Mouse (Mus musculus) left cerebral cortex, adult 9 months (tissue): ENCODE data around the gene Rp9.
A peak's percentile ranks its signal among the peaks of the same experiment; 100 is the strongest.
"Not testable (repeated sequence)": the region's sequence is repeated elsewhere in the genome, so short reads cannot be mapped to it uniquely, and the experiment has no call there.

Experiments used
- DNase-seq, 2 experiments: peaks; one replicate each; pipeline ENCODE4 v3.0.0; 2022; ENCODE audit warnings: low spot score in 2 of 2

Rp9 gene

DNA sequence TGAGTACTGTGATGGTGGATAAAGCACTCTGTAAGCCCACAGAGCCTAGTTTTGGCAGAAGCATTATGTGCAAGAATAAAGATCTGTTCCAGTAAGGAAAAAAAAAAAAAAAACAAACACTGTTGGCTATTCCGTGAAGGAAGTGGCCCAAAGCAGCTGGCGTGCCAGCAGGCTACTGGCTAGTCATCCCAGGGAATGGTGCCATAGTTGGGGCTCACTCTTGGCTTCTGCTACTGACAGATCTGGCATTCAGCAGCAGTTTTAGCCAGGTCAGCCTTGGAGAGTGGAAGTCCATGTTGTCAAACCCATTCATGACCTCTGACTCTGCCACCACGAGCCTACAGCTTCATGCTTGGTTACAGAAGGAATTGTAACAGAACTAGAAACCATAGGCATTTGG is 7.6 kb downstream of the Rp9 start:
- peak in 1 of 2 experiments; percentile 52 for DNase-seq

DNA sequence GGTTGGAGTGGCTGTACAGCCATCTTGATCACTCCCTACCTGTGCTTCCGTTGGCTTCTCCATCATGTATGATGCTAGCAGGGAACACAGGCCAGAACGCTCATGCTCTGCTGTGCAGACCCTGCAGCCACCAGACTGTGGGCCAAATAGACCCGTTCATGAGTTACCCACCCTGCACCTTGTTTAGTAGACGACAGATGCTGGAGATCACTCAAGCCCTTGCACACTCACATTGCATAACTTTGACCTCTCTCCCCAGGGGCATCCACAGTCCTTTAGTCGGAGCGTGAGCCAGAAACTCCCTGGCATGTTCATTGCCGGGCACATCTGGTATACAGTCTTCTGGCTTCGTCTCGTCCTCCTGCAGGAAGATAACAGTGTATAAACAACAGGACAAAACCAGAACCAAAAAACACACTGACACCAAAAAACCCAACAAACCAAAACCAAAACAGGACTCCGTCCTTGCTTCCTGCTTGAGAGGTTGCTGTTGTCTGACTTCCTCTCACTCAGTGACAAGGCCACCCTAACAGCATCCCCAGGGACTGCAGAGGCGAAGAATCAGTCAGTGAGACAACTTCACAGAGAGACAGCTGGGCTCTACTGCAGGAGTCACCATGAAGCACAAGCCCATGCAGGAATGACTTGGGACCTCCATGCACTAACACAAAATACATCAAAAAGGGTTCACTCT is 12.3 kb downstream of the Rp9 start:
- DNase-seq: no peak

DNA sequence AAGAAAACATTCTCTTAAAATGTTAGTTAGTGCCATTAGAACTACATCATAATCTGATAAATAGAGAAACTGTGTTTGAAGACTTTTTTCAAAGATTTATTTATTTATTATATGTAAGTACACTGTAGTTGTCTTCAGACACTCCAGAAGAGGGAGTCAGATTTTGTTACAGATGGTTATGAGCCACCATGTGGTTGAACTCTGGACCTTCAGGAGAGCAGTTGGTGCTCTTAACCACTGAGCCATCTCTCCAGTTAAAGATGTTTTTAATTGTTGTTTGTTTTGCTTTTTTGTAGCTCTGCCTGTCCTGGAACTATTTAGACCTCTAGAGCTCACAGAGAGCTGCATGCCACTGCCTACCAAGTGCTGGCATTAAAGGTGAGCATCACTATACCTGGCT is 14.5 kb downstream of the Rp9 start:
- no peak for DNase-seq

DNA sequence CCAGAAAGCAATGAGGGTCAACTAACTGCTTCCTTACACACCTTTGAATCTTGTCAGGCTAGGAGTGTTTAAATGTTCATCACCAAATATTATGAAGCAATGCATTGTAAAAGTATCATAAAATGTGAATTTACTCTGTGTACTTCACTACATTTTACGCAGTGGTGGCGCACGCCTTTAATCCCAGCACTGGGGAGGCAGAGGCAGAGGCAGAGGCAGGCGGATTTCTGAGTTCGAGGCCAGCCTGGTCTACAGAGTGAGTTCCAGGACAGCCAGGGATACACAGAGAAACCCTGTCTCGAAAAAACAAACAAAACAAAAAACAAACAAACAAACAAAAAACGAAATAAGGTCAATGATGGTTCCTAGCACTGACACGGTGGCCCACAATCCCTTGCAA is 15.6 kb downstream of the Rp9 start, which contains the start of gene Gm17545:
Gene Gm17545 (plus strand): TSS at position 301 of the 400 bp plus-strand sequence.
- DNase-seq: not testable (repeated sequence)

DNA sequence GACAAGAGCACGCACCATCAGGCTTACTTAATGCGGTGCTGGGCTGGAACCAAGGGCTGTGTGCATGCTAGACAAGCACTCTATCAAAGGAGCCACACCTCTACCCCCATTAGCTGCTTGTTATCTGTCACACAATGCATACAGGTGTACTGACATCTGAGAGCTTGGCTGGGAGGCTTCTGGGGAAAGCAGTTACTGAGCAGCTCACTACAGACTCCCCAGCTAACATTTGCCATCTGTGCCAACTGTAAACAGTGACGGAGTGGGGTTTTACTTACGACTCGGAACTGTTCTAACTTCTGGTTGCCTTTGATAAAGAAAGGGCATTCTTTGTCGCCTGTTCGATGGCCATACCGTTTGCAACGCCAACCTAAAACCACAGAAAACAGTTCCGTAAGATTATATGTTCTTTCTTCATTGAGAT is 16.0 kb downstream of the Rp9 start:
- no peak for DNase-seq

DNA sequence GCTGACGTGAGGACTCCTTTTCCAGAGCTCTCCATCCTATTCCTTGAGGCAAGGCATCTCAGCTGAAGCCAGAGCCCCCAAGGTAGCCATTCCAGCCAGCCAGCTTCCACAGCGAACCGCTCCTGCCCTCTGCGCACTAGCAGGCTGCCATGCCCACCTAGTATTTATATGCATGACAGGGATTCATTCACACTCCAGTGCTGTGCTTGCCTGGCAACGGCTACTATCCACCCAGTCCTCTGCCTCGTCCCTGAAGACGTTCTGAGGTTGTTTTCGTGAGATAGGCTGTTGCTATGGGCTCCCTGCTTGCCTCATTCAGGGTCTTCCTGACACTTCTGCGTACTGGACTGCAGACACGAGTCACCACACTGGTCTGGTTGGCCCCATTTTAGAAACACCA is 16.8 kb downstream of the Rp9 start:
- DNase-seq: no peak

DNA sequence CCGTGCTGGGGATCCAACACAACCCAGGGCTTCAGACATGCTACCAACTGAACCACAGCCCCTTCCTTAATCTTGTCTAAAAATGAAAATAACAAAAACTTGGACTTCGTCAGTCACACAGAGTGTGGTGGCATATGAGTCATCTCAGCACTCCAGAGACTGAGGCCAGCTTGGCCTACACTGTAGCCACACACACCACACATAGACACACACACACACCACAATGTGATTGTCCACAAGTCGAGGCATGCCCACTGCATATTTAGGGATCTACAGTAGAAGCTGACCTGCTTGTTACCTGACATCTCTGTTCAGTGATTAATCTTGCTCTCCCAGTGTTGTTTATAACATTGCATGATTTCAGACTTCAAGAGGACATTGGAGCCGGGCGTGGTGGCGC is 20.3 kb downstream of the Rp9 start:
- DNase-seq: no peak

DNA sequence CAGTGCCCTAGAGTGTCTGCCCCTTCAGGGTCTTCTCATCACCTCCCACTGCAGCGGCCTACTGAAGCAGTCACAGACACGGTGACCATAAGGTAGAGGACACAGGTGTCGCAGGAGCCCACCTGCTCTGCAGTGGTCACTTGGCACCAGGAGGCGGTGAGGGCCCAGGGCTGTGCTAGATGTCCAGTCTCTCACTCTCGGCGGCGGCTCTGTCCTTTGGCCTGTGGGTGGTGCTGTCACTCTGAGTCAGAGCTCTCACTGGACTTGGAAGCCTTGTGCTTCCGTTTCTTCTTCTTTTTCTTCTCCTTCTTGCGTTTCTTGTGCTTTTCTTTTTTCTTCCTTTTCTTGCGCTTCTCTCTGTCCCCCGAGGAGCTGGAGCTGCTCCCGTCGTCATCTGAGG is 21.1 kb downstream of the Rp9 start:
- no peak for DNase-seq

DNA sequence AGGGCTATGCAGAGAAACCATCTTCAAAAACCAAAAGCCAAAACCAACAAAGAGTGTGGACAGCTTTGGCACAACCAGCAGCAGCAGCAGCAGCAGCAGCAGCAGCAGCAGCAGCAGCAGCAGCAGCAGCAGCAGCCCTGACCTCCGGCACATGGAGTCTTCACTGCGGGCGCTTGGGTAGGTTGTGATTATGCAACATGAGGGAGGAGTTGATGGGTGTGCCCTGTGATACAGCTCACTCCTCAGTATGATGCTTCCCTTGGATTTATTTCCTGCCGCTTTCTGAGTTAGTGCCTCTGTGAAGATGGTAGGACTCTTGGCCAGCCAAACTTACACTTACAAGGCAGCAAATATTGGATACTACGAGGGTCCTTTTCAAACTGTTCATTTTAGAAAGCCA is 22.3 kb downstream of the Rp9 start:
- DNase-seq: no peak

DNA sequence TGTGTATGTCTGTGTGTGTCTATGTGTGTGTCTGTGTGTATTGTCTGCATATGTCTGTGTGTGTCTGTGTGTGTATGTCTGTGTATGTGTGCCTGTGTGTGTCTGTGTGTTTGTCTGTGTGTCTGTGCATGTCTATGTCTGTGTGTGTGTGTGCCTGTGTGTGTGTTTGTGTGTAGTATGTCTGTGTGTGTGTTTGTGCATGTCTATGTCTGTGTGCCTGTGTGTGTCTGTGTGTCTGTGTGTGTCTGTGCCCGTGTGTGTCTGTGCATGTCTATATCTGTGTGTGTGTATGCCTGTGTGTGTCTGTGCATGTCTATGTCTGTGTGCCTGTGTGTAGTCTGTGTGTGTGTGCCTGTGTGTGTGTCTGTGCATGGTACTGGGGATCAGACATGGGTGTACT is 24.4 kb downstream of the Rp9 start:
- DNase-seq: no peak

DNA sequence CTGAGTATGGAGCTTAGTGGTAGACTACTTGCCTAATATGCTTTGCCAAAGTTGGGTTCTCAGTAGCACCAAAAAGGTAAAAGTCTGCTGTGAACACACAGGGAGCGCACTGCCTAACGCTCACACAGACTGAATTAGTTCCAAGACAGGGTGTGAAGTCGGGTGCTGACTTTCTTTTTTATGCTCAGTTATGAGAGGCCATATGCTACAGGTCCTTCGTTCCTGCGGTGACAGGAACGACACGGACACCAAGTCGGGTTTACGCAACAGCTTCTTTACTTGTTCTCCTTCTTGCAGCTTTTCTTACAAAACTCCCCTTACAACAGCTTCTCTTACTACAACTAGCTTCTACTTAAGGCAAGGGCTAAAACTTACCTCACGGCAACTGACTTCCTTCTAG is 26.4 kb downstream of the Rp9 start:
- no peak for DNase-seq

DNA sequence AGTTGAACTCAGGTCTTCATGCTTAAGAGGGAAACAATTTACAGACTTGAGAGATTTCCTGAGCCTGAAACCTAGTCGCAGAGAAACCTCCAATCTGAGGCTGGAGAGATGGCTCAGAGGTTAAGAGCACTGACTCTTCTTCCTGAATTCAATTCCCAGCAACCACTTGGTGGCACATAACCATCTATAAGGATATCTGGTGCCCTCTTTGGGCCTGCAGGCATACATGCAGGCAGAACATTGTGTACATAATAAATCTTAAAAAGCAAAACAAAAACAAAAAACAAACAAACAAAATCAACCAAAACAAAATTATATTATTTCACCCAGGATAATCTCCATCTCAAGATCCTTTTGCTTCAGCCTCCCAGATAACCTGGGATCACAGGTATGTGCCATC is 30.7 kb downstream of the Rp9 start:
- DNase-seq: no peak

DNA sequence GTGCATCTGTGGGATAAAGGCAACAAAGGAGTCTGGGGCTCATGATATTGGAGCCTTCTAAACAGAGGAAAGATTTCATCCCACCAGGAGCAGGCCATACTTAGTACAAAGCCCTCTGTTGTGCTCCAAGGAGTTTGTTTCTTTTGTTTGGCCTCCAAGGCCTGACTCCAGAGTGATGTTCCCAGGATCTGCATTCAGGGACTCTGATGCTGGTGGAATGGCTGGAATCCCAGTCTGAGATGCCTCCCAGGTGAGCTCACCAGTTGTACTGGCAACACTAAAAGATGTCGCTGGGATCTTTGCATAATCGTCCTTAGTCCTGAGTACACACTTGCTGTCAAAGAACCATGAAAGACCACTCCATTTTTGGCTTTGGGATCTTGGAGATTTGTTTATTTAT is 35.4 kb downstream of the Rp9 start:
- DNase-seq: no peak

DNA sequence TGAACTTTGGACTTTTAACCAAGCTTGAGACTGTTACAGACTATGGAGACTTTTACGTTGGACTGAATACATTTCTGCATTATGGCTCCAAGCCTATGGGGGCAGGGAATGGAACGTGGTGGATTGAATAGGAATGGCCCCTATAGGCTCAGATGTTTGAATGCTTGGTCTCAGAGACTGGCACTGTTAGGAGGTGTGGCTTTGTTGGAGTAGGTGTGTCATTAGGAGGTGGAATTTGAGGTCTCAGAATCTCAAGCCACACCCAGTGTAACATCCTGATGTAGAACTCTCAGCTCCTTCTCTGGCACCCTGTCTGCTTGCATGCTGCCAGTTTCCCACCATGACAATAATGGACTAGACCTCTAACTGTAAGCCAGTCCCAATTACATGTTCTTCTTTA is 36.3 kb downstream of the Rp9 start:
- no peak for DNase-seq

DNA sequence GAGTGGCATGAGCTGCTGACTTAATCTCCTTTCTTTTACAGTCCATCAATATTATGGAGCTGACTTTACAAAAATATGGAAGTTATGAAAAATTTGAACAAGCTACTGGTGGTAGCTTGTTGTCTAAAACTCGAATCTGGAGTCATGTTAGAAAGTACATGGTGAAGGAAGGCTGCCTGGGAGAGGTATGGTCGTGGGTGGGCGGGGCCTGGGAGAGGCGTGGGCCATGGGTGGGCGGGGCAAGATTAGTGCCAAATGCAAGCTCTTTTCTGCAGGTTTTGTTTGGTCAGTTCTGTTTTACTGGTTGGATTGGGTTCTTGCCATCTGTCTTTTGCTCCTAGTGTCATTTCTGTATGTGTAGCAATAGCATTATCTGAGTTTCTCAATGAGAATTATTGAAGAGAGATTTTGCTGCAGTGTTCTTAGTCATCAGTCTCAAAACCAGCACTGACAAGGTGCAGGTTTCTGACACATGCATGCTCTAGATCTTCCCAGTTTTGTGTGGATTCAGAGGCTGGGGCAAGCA is 39.2 kb downstream of the Rp9 start:
- no peak for DNase-seq

DNA sequence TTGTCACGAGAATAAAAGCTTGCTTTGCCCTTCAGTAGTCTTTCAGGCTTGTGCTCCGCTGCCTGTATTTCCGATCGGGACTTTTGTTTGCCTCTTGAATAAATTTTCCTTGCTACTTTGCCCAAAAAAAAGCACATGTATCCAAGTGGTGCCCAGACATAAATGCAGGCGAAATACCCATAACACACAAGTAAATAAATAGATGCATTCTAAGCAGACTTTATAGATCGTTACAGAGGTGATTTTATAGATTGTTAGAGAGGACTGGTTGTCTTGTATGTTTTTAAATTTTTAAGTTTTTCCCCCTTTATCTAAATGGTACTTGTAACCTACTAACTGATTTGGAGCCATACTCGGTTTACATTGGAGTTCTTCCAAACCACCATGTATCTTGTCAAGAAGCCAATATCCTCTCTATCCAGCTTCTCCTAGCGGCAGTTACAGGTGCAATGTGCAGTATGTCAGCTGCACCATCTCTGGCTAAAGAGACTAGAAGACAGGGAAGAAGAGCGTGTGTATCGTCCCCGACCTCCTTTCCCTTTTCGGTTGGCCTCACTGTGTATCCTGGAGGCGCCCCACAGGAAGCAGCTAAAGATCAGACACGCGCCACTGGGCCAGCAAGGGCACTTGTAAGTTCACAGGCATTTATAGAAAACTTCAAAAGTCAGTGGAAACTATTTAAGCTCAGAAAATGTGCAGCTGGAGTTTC is 39.9 kb downstream of the Rp9 start:
- no peak for DNase-seq

DNA sequence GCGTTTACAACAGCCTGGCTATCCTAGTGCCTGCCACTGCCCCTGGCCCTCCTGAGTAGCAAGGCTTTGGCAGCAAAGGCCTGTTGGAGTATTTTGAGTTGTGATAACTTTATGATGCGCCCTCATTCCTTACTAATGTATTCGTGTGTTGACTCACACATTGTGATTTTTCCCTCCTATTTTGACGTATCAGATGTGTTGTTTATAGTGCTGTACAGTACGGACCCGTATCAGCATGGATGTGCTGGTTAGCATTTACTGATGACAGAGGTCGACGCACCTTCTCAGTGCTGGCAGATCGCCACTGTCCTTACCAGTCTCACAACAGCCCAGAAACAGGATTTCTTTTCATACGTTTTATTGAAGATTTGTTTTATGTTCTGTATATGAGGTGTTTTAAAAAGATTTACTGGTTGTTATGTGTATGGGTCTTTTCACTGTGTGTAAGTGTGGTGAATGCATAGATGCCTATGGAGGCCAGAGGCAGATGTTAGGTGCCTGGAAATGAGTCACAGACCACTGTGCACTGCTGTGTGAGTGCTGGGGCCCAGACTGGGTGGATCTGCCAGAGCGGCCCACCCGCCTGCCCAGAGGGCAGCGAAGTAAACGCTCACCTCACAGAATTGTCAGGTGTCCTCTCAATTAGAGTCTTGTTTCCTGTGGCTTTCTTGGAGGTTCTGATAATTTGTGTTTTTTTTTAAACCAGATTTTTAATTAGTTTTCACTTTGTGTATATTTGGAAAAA is 40.7 kb downstream of the Rp9 start:
- no peak for DNase-seq

DNA sequence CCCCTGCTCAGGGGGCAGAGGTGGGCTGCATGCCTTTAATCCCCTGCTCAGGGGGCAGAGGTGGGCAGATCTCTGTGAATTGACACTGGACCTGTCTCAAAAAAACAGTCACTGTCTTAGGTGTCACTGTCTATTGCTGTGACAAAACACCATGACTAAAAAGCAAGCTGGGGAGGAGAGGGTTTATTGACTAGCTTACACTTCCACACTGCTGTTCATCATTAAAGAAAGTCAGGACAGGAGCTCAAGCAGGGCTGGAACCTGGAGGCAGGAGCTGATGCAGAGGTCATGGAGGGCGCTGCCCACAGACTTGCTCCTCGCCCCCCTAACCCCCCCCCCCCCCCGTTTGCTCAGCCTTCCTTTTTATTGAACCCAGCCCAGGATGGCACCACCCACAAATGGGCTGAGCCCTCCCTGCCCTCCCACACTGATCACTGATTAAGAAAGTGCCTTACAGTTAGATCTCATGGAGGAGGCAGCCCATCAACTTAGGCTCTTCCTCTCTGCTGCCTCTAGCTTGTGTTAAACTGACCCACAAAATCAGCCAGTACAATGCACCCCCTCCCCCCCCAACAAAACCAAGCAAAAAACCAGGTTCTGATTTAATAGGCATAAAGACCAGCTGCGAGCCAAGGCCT is 41.4 kb downstream of the Rp9 start:
- DNase-seq: no peak

DNA sequence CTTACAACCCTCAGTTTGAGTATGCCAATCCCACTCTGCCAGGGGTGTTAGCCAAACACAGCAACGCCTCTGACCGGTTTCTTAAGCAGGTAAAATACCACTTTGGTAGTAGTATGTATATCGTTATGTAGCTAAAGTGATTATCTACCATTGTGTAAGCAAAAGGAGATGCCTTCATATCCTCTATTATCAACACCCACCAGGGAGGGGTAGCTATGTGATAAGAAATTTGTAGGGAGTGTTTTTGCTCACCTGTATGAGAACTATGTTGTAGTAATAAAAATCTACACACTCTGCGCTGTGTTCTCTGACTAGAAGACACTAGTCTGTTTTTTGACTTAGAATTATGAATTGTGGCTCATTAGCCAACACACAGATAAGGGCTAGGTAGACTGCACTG is 44.8 kb downstream of the Rp9 start:
- no peak for DNase-seq

DNA sequence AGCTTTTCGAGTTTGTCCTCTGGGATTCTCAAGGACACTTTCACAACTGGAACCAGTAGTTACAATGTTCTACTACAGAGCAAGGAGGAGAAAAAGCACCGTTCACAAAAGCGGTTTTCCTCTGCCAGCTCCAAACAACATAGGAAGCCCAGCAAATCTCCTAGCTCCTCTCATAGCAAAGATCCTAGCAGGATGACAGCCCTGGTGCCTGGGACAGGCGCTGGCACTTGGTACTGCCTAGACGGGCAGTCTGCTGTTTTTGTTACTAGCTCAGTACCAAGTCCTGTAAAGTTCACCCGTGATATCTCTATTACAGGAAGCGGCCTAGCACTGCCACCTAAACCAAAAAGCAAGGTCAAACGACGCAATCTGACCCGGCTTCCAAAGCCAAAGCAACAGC is 45.3 kb downstream of the Rp9 start:
- no peak for DNase-seq

DNA sequence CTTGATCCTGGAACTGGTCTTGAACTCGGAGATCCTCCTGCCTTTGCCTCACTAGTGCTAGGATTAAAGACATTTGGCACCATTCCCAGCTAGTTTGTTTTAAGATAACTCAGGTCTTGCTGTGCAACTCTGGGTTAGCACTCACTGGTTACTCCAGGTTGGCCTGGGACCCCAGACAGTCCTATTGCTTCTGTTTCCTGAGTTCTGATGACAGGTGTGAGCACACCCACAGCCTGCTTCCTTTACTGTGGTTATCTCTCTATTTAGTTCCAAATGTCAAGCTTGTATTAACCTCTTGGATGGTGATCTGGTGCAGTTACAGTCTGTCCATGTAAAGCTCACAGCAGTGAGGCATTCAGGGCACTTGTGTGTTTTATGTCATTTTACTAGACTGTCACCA is 46.0 kb downstream of the Rp9 start:
- DNase-seq: no peak

DNA sequence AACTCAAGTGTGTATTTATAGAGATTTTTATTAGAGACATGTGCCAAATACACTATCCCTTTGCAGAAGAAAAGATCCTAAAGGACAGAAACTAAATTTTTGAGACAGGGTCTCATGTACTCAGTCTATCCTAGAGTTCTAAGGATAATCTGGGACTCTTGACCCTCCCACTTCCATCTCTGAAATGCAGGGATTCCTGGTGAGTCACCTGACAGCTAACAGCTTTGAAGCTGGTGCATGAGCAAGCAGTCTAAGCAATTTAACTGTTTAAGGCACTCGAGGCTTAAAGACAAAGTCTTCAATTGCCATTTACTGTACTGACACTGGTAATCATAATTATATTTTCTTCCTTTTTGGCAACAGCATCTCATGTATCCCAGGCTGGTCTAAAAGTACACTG is 47.0 kb downstream of the Rp9 start:
- no peak for DNase-seq
